Mouse (Mus musculus) hindbrain, embryonic 13.5 days (tissue): ENCODE measurements around the gene Samd3. TPM values are rescaled to one million over a fixed set of nuclear protein-coding genes. Genes with fewer than 3 reads are reported as not detected.

Experiments
- ATAC-seq: fragments of 200-750 bp; cut with Nextera tagmentation; 2 replicates; pipeline ENCODE4 v1.8.0; 2017; ENCODE audit warnings: moderate TSS enrichment; ENCODE audit not compliant: low FRiP score
- H3K27ac ChIP-seq: fragments of 300-500 bp; sonication (generic); 2 replicates; pipeline ENCODE4 v1.5.1; 2015; ENCODE audit warnings: inconsistent platforms, mild to moderate bottlenecking, moderate library complexity
- H3K27me3 ChIP-seq: fragments of 300-500 bp; sonication (generic); 2 replicates; pipeline ENCODE4 v1.6.1; 2015; ENCODE audit warnings: mild to moderate bottlenecking, inconsistent platforms
- H3K36me3 ChIP-seq: fragments of 300-500 bp; sonication (generic); 2 replicates; pipeline ENCODE4 v1.6.1; 2015; ENCODE audit warnings: mild to moderate bottlenecking, inconsistent platforms
- H3K4me1 ChIP-seq: fragments of 300-500 bp; sonication (generic); replicated peaks from 2 replicates; pipeline ENCODE4 v1.6.1; 2015; ENCODE audit warnings: inconsistent platforms
- H3K4me2 ChIP-seq: fragments of 300-500 bp; sonication (generic); 2 replicates; pipeline ENCODE4 v1.6.1; 2015; ENCODE audit warnings: inconsistent platforms, mild to moderate bottlenecking, moderate library complexity
- H3K4me3 ChIP-seq: fragments of 300-500 bp; sonication (generic); 2 replicates; pipeline ENCODE4 v1.5.1; 2015; ENCODE audit warnings: mild to moderate bottlenecking, inconsistent platforms
- H3K9ac ChIP-seq: fragments of 300-500 bp; sonication (generic); 2 replicates; pipeline ENCODE4 v1.6.1; 2015; ENCODE audit warnings: mild to moderate bottlenecking, inconsistent platforms
- H3K9me3 ChIP-seq: fragments of 300-500 bp; sonication (generic); 2 replicates; pipeline ENCODE4 v1.6.1; 2016; ENCODE audit warnings: inconsistent platforms
- WGBS: fragments of 180-500 bp; shearing (Covaris S2); methylation state at CpG from one replicate; pipeline ENCODE4 v1.1.7; 2015; 5-methylcytosine and 5-hydroxymethylcytosine counted together
- polyA plus RNA-seq: library from polyadenylated mRNA; unstranded; fragments of >200 nt; fragmentation: Nextera tagmentation; extraction: Ambion mirVana; gene quantifications from 2 replicates; pipeline ENCODE4 v1.2.1, GENCODE M21; 2015

Gene Samd3
- polyA plus RNA-seq: 0.10 TPM in 1 of 2 replicates, not detected in the other

- WGBS: 81% methylated on average over 4 of the region's 4 CpGs
- no peak within 1 kb of the TSS for H3K27ac ChIP-seq
- no peaks in the 10 kb centered on the region for H3K9me3 ChIP-seq
- H3K36me3 ChIP-seq: no peaks in the 10 kb centered on the region
- no peaks in the 10 kb centered on the region for H3K27me3 ChIP-seq
- no peak within 1 kb of the TSS for H3K9ac ChIP-seq
- H3K4me3 ChIP-seq: no peak within 1 kb of the TSS
- ATAC-seq: no peak
- H3K4me2 ChIP-seq: no peak within 1 kb of the TSS
- no peaks in the 10 kb centered on the region for H3K4me1 ChIP-seq
These were observed at the start of gene Samd3 for GRCm38 (mm10) chr10:26229488-26229887. Samd3 (plus strand) TSS chr10:26229707.

- no peak overlapping the region for H3K9ac ChIP-seq
- no peaks in the 10 kb centered on the region for H3K27me3 ChIP-seq
- no peak overlapping the region for H3K27ac ChIP-seq
- H3K4me1 ChIP-seq: no peaks in the 10 kb centered on the region
- no peak overlapping the region for H3K4me2 ChIP-seq
- no peaks in the 10 kb centered on the region for H3K36me3 ChIP-seq
- no peak for ATAC-seq
- no peak overlapping the region for H3K4me3 ChIP-seq
- WGBS: 89% methylated on average over 5 of the region's 5 CpGs
- no peaks in the 10 kb centered on the region for H3K9me3 ChIP-seq
These were observed 44.2 kb upstream of the Samd3 start for GRCm38 (mm10) chr10:26185289-26185688.

- H3K36me3 ChIP-seq: no peaks in the 10 kb centered on the region
- H3K9me3 ChIP-seq: no peaks in the 10 kb centered on the region
- no peak overlapping the region for H3K9ac ChIP-seq
- no peak for ATAC-seq
- H3K27ac ChIP-seq: no peak overlapping the region
- H3K4me3 ChIP-seq: no peak overlapping the region
- no peaks in the 10 kb centered on the region for H3K27me3 ChIP-seq
- H3K4me1 ChIP-seq: no peaks in the 10 kb centered on the region
- H3K4me2 ChIP-seq: no peak overlapping the region
These were observed 38.7 kb upstream of the Samd3 start for GRCm38 (mm10) chr10:26190811-26191210.

GRCm38 (mm10) chr10:26194892-26195291 is 34.6 kb upstream of the Samd3 start:
- no peaks in the 10 kb centered on the region for H3K4me1 ChIP-seq
- H3K9ac ChIP-seq: no peak overlapping the region
- no peak overlapping the region for H3K4me3 ChIP-seq
- H3K9me3 ChIP-seq: no peaks in the 10 kb centered on the region
- ATAC-seq: no peak
- H3K4me2 ChIP-seq: no peak overlapping the region
- WGBS: 90% methylated on average over 1 of the region's 1 CpGs
- no peaks in the 10 kb centered on the region for H3K36me3 ChIP-seq
- H3K27ac ChIP-seq: no peak overlapping the region
- no peaks in the 10 kb centered on the region for H3K27me3 ChIP-seq

- Histone ChIP-seq H3K27me3 (no peaks in the 10 kb centered on the region), H3K27ac (no peak overlapping the region), H3K36me3 (no peaks in the 10 kb centered on the region), H3K4me1 (no peaks in the 10 kb centered on the region), H3K4me3 (no peak overlapping the region), H3K4me2 (no peak overlapping the region), H3K9ac (no peak overlapping the region), H3K9me3 (no peaks in the 10 kb centered on the region)
- no peak for ATAC-seq
- 88% methylated on average over 8 of the region's 9 CpGs for WGBS
These were observed 26.7 kb upstream of the Samd3 start for GRCm38 (mm10) chr10:26202708-26203368.

- Histone ChIP-seq H3K9ac (no peak overlapping the region), H3K27me3 (no peaks in the 10 kb centered on the region), H3K4me3 (no peak overlapping the region), H3K27ac (no peak overlapping the region), H3K4me2 (no peak overlapping the region), H3K9me3 (no peaks in the 10 kb centered on the region), H3K36me3 (no peaks in the 10 kb centered on the region), H3K4me1 (no peaks in the 10 kb centered on the region)
- no peak for ATAC-seq
- 87% methylated on average over 4 of the region's 4 CpGs for WGBS
These were observed 8.8 kb upstream of the Samd3 start for GRCm38 (mm10) chr10:26220729-26221128.

GRCm38 (mm10) chr10:26226241-26226640 is 3.3 kb upstream of the Samd3 start:
- no peaks in the 10 kb centered on the region for H3K4me1 ChIP-seq
- no peak overlapping the region for H3K4me2 ChIP-seq
- H3K9ac ChIP-seq: no peak overlapping the region
- no peaks in the 10 kb centered on the region for H3K36me3 ChIP-seq
- H3K4me3 ChIP-seq: no peak overlapping the region
- no peaks in the 10 kb centered on the region for H3K27me3 ChIP-seq
- WGBS: 91% methylated on average over 5 of the region's 5 CpGs
- H3K9me3 ChIP-seq: no peaks in the 10 kb centered on the region
- no peak overlapping the region for H3K27ac ChIP-seq
- no peak for ATAC-seq

- no peak overlapping the region for H3K27ac ChIP-seq
- no peak overlapping the region for H3K9ac ChIP-seq
- H3K4me2 ChIP-seq: no peak overlapping the region
- H3K9me3 ChIP-seq: no peaks in the 10 kb centered on the region
- no peak overlapping the region for H3K4me3 ChIP-seq
- no peaks in the 10 kb centered on the region for H3K36me3 ChIP-seq
- no peaks in the 10 kb centered on the region for H3K27me3 ChIP-seq
- no peak for ATAC-seq
- WGBS: 75% methylated on average over 2 of the region's 2 CpGs
- H3K4me1 ChIP-seq: no peaks in the 10 kb centered on the region
These were observed 2.8 kb upstream of the Samd3 start for GRCm38 (mm10) chr10:26226734-26227133.

- H3K9me3 ChIP-seq: no peaks in the 10 kb centered on the region
- H3K27ac ChIP-seq: no peak overlapping the region
- H3K27me3 ChIP-seq: no peaks in the 10 kb centered on the region
- no peak for ATAC-seq
- no peaks in the 10 kb centered on the region for H3K36me3 ChIP-seq
- H3K9ac ChIP-seq: no peak overlapping the region
- no peaks in the 10 kb centered on the region for H3K4me1 ChIP-seq
- no peak overlapping the region for H3K4me2 ChIP-seq
- no peak overlapping the region for H3K4me3 ChIP-seq
These were observed 1.3 kb upstream of the Samd3 start for GRCm38 (mm10) chr10:26228187-26228586.

- H3K4me3 ChIP-seq: no peak overlapping the region
- no peak overlapping the region for H3K4me2 ChIP-seq
- 84% methylated on average over 3 of the region's 3 CpGs for WGBS
- H3K27me3 ChIP-seq: no peaks in the 10 kb centered on the region
- H3K27ac ChIP-seq: no peak overlapping the region
- H3K9me3 ChIP-seq: no peaks in the 10 kb centered on the region
- no peaks in the 10 kb centered on the region for H3K4me1 ChIP-seq
- no peaks in the 10 kb centered on the region for H3K36me3 ChIP-seq
- no peak overlapping the region for H3K9ac ChIP-seq
- no peak for ATAC-seq
These were observed 2.7 kb downstream of the Samd3 start for GRCm38 (mm10) chr10:26232071-26232653.

- 55% methylated on average over 4 of the region's 4 CpGs for WGBS
- Histone ChIP-seq H3K9me3 (no peaks in the 10 kb centered on the region), H3K36me3 (no peaks in the 10 kb centered on the region), H3K9ac (no peak overlapping the region), H3K27me3 (no peaks in the 10 kb centered on the region), H3K4me2 (no peak overlapping the region), H3K4me1 (no peaks in the 10 kb centered on the region), H3K27ac (no peak overlapping the region), H3K4me3 (no peak overlapping the region)
- no peak for ATAC-seq
These were observed 9.1 kb downstream of the Samd3 start for GRCm38 (mm10) chr10:26238559-26238958.

- no peak overlapping the region for H3K4me2 ChIP-seq
- ATAC-seq: no peak
- no peak overlapping the region for H3K9ac ChIP-seq
- H3K27ac ChIP-seq: no peak overlapping the region
- H3K4me1 ChIP-seq: no peaks in the 10 kb centered on the region
- H3K4me3 ChIP-seq: no peak overlapping the region
- no peaks in the 10 kb centered on the region for H3K27me3 ChIP-seq
- 75% methylated on average over 1 of the region's 1 CpGs for WGBS
- H3K36me3 ChIP-seq: no peaks in the 10 kb centered on the region
- H3K9me3 ChIP-seq: no peaks in the 10 kb centered on the region
These were observed 9.6 kb downstream of the Samd3 start for GRCm38 (mm10) chr10:26239090-26239489.

GRCm38 (mm10) chr10:26243203-26243602 is 13.7 kb downstream of the Samd3 start:
- no peak overlapping the region for H3K4me3 ChIP-seq
- no peak overlapping the region for H3K4me2 ChIP-seq
- no peaks in the 10 kb centered on the region for H3K4me1 ChIP-seq
- no peak overlapping the region for H3K9ac ChIP-seq
- H3K27me3 ChIP-seq: no peaks in the 10 kb centered on the region
- 91% methylated on average over 3 of the region's 3 CpGs for WGBS
- no peak for ATAC-seq
- no peak overlapping the region for H3K27ac ChIP-seq
- H3K36me3 ChIP-seq: no peaks in the 10 kb centered on the region
- no peaks in the 10 kb centered on the region for H3K9me3 ChIP-seq
